Mouse (Mus musculus): ENCODE measurements at regions not wholly inside any gene's neighbourhood (a gene's known extent, or its start where the extent isn't known, plus 50 kb on each side); places are given as distances from the start of the nearest gene placed in this dataset.
A peak's percentile ranks its signal among the peaks of the same experiment; 100 is the strongest.

DNA sequence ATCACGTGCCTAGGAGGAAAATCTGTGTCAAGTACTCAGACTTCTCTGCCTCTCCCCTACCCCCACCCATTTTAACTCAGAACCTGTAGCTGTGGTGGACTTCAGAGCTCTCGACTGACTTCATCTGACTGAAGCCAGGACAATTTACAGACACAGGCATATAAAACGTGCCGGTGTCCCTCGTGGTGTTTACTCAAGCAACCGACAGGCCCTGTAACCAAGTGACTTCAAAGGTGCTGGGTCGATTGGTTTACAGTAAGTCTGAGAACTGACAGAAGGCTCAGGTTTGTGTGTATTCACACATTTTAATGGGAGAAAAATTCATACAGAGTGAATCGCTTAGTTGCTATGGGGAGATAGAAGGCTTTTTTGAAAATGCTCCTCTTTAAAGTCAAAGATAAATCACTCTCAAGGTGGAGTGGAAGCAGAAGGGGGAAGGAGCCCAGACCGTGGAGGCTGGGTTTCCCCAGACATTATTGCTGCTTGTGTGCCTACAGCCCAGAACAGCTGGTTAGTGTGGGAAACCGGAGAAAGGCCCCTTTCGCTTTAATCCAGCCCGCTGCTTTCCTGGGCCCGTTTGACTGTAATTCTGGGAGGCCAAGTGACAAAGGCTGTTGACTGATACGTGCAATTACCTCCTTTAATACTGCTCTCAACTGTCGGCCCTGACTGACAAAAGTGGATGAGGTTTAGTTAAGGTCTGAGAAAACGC lies 218.6 kb downstream of the Sox2 start:
- H3K36me3 ChIP-seq (ENCODE audit: control insufficient read depth, insufficient read depth, low read length), result no peaks in the 10 kb centered on the region
- WGBS, result 22% methylated on average over 16 of the region's 16 CpGs
- H3K4me2 ChIP-seq (ENCODE audit: low read depth), result no peak overlapping the region
- no peak for ATAC-seq (ENCODE audit: insufficient read depth, low FRiP score, low TSS enrichment)
- no peaks in the 10 kb centered on the region for H3K9me3 ChIP-seq (ENCODE audit: control insufficient read depth, low read length)
- H3K27me3 ChIP-seq (ENCODE audit: control insufficient read depth, insufficient read depth, low read length), result no peaks in the 10 kb centered on the region
- DNase-seq (ENCODE audit: low spot score), result peak; percentile 17
- no peak overlapping the region for H3K27ac ChIP-seq (ENCODE audit: low read depth, low read length)
- H3K4me3 ChIP-seq (ENCODE audit: low read depth, low read length), result no peak overlapping the region
- no peak overlapping the region for H3K9ac ChIP-seq (ENCODE audit: low read length)
- peaks cover 3% of the 10 kb centered on the region; the same call in 1 of the 2 replicates for H3K4me1 ChIP-seq (ENCODE audit: control insufficient read depth, insufficient read depth, low read length)

DNA sequence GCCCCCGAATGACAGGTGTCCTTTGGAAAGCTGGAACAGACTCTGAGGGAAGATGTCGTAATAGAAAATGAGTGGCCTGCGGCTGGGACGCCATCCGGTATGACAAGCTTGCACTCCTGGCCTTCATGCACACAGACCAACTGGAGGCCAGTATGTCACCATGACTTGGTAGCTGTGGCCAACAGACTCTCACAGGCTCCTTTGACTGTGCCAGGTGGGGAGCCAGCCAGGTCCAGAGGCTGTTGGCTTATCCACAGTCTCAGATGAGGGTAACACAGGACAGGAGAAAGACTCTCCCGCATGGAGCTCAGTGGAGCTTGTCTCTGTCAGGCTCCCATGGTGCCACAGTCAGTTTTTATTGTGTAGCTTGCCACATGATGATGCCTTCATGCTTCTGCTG lies 219.7 kb downstream of the Sox2 start:
- DNase-seq (ENCODE audit: low spot score) (no peak), ATAC-seq (ENCODE audit: insufficient read depth, low FRiP score, low TSS enrichment) (no peak)
- Histone ChIP-seq H3K4me1 (ENCODE audit: control insufficient read depth, insufficient read depth, low read length) (peaks cover 3% of the 10 kb centered on the region; the same call in 1 of the 2 replicates), H3K9ac (ENCODE audit: low read length) (no peak overlapping the region), H3K4me3 (ENCODE audit: low read depth, low read length) (no peak overlapping the region), H3K36me3 (ENCODE audit: control insufficient read depth, insufficient read depth, low read length) (no peaks in the 10 kb centered on the region), H3K27ac (ENCODE audit: low read depth, low read length) (no peak overlapping the region), H3K4me2 (ENCODE audit: low read depth) (no peak overlapping the region), H3K9me3 (ENCODE audit: control insufficient read depth, low read length) (no peaks in the 10 kb centered on the region), H3K27me3 (ENCODE audit: control insufficient read depth, insufficient read depth, low read length) (no peaks in the 10 kb centered on the region)
- 88% methylated on average over 6 of the region's 6 CpGs for WGBS

DNA sequence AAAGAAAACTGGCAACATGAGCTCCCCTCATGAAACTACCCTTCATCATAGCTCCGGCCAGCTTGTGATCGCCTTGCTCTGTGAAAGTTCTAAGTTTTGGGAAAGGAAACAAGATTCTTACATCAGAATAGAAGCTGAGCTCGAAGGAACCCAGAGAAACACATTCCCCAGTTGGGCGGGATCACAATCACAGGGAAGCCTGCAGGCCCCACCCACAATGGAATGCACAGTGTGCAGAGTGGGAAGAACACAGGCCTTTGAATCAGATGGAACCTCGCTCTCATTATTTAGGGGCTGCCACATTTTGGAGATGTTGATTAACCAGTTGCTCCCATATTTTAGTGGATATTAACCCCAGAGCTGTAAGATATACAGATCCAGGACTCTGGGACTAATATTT lies 234.9 kb downstream of the Sox2 start:
- Histone ChIP-seq H3K36me3 (ENCODE audit: control insufficient read depth, insufficient read depth, low read length) (no peaks in the 10 kb centered on the region), H3K27ac (ENCODE audit: low read depth, low read length) (no peak overlapping the region), H3K9me3 (ENCODE audit: control insufficient read depth, low read length) (no peaks in the 10 kb centered on the region), H3K4me1 (ENCODE audit: control insufficient read depth, insufficient read depth, low read length) (no peaks in the 10 kb centered on the region), H3K9ac (ENCODE audit: low read length) (no peak overlapping the region), H3K4me3 (ENCODE audit: low read depth, low read length) (no peak overlapping the region), H3K4me2 (ENCODE audit: low read depth) (no peak overlapping the region), H3K27me3 (ENCODE audit: control insufficient read depth, insufficient read depth, low read length) (no peaks in the 10 kb centered on the region)
- 88% methylated on average over 5 of the region's 5 CpGs for WGBS
- ATAC-seq (ENCODE audit: insufficient read depth, low FRiP score, low TSS enrichment) (no peak), DNase-seq (ENCODE audit: low spot score) (no peak)

DNA sequence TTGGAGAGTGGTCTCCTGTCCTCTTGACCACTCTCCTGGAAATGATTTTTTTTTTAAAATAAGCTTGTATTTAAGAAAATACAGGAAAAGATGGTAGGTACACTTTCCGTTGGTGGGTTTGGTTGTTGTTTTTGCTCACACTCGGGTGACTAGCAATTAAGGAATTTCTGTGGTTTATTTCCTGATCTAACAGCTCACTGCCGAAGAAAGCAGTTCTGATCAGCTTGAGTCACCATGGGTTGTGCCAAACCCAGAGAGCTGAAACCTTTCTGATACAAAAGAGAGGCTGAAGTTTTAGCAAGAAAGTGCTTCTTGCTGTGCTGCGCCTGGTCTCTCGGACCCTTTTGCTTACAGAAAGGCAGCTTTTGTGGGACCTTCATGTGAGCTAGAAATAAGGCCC lies 243.2 kb downstream of the Sox2 start:
- Histone ChIP-seq H3K27ac (ENCODE audit: low read depth, low read length) (no peak overlapping the region), H3K4me1 (ENCODE audit: control insufficient read depth, insufficient read depth, low read length) (no peaks in the 10 kb centered on the region), H3K4me2 (ENCODE audit: low read depth) (no peak overlapping the region), H3K9me3 (ENCODE audit: control insufficient read depth, low read length) (0 out of 2 replicates have a peak, but pooled peaks cover 7% of the 10 kb centered on the region), H3K36me3 (ENCODE audit: control insufficient read depth, insufficient read depth, low read length) (no peaks in the 10 kb centered on the region), H3K27me3 (ENCODE audit: control insufficient read depth, insufficient read depth, low read length) (no peaks in the 10 kb centered on the region), H3K4me3 (ENCODE audit: low read depth, low read length) (no peak overlapping the region), H3K9ac (ENCODE audit: low read length) (no peak overlapping the region)
- no peak for DNase-seq (ENCODE audit: low spot score)
- ATAC-seq (ENCODE audit: insufficient read depth, low FRiP score, low TSS enrichment), result no peak
- WGBS, result 88% methylated on average over 5 of the region's 5 CpGs

DNA sequence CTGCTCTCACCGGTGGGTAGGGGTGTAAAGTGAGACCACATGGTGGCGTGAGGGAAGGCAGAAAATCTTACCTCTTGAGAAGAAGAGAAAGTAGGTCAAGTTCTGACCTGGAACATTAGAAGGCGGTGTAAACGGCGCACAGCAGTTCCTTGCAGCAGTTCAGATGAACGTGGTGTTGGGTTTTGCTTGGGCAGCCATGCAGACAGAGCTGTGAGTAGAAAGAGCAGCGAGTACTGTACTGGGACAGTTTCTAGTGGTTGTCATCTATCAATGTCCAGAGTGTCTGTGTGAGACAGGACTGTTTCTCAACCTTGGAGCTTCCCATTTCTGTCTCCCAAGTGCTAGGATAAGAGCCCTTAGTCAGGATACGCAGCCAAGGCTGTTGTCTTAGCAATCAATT lies 252.9 kb downstream of the Sox2 start:
- no peaks in the 10 kb centered on the region for H3K4me1 ChIP-seq (ENCODE audit: control insufficient read depth, insufficient read depth, low read length)
- 83% methylated on average over 8 of the region's 8 CpGs for WGBS
- no peaks in the 10 kb centered on the region for H3K27me3 ChIP-seq (ENCODE audit: control insufficient read depth, insufficient read depth, low read length)
- H3K27ac ChIP-seq (ENCODE audit: low read depth, low read length), result no peak overlapping the region
- H3K4me2 ChIP-seq (ENCODE audit: low read depth), result no peak overlapping the region
- no peaks in the 10 kb centered on the region for H3K36me3 ChIP-seq (ENCODE audit: control insufficient read depth, insufficient read depth, low read length)
- no peaks in the 10 kb centered on the region for H3K9me3 ChIP-seq (ENCODE audit: control insufficient read depth, low read length)
- no peak overlapping the region for H3K4me3 ChIP-seq (ENCODE audit: low read depth, low read length)
- H3K9ac ChIP-seq (ENCODE audit: low read length), result no peak overlapping the region
- ATAC-seq (ENCODE audit: insufficient read depth, low FRiP score, low TSS enrichment) (no peak), DNase-seq (ENCODE audit: low spot score) (no peak)

DNA sequence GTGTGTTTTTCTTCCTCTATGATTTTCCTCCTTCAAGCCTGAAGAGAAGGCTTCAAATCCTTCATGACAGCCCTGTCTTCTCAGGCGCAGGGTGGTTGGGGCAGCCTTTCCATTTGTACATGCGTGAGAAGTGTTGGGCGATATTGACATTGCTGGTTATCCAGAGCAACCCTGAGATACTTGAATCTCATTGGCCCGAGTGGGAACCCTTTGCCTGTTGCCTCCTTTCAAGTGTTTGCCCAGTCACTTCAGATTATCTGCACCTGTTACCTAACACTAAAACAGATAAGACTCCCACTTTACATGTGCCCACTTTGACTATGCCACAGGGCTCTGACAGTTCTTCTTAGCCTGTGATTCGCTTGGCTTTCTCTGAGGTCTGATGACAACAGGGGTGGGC lies 258.3 kb downstream of the Sox2 start:
- Histone ChIP-seq H3K27ac (ENCODE audit: low read depth, low read length) (no peak overlapping the region), H3K9ac (ENCODE audit: low read length) (no peak overlapping the region), H3K27me3 (ENCODE audit: control insufficient read depth, insufficient read depth, low read length) (no peaks in the 10 kb centered on the region), H3K4me2 (ENCODE audit: low read depth) (no peak overlapping the region), H3K9me3 (ENCODE audit: control insufficient read depth, low read length) (no peaks in the 10 kb centered on the region), H3K4me1 (ENCODE audit: control insufficient read depth, insufficient read depth, low read length) (no peaks in the 10 kb centered on the region), H3K36me3 (ENCODE audit: control insufficient read depth, insufficient read depth, low read length) (no peaks in the 10 kb centered on the region), H3K4me3 (ENCODE audit: low read depth, low read length) (no peak overlapping the region)
- WGBS, result 90% methylated on average over 5 of the region's 5 CpGs
- DNase-seq (ENCODE audit: low spot score), result no peak
- no peak for ATAC-seq (ENCODE audit: insufficient read depth, low FRiP score, low TSS enrichment)

DNA sequence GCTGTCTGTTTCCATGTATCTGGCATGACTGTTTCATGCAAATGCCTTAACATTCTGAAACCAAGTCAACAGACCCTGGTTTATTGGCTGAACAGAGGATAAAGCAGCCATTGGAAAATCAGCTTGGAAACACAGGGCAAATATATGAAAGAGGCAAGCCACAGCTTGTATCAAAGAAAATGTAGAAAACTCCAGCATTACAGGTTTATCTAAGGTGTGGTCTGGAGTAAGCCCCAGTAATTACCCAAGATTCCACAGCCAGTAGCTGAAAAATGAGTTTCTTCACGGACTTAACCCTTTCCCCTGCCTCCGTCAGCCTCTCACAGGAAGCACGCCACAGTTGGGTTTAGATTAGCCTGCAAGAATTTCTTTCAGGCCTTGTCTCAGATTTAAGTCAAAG lies 259.1 kb downstream of the Sox2 start:
- no peaks in the 10 kb centered on the region for H3K4me1 ChIP-seq (ENCODE audit: control insufficient read depth, insufficient read depth, low read length)
- WGBS, result 85% methylated on average over 3 of the region's 3 CpGs
- H3K27ac ChIP-seq (ENCODE audit: low read depth, low read length), result no peak overlapping the region
- H3K4me2 ChIP-seq (ENCODE audit: low read depth), result no peak overlapping the region
- no peak overlapping the region for H3K4me3 ChIP-seq (ENCODE audit: low read depth, low read length)
- ATAC-seq (ENCODE audit: insufficient read depth, low FRiP score, low TSS enrichment) (no peak), DNase-seq (ENCODE audit: low spot score) (no peak)
- no peak overlapping the region for H3K9ac ChIP-seq (ENCODE audit: low read length)
- no peaks in the 10 kb centered on the region for H3K9me3 ChIP-seq (ENCODE audit: control insufficient read depth, low read length)
- no peaks in the 10 kb centered on the region for H3K27me3 ChIP-seq (ENCODE audit: control insufficient read depth, insufficient read depth, low read length)
- no peaks in the 10 kb centered on the region for H3K36me3 ChIP-seq (ENCODE audit: control insufficient read depth, insufficient read depth, low read length)

DNA sequence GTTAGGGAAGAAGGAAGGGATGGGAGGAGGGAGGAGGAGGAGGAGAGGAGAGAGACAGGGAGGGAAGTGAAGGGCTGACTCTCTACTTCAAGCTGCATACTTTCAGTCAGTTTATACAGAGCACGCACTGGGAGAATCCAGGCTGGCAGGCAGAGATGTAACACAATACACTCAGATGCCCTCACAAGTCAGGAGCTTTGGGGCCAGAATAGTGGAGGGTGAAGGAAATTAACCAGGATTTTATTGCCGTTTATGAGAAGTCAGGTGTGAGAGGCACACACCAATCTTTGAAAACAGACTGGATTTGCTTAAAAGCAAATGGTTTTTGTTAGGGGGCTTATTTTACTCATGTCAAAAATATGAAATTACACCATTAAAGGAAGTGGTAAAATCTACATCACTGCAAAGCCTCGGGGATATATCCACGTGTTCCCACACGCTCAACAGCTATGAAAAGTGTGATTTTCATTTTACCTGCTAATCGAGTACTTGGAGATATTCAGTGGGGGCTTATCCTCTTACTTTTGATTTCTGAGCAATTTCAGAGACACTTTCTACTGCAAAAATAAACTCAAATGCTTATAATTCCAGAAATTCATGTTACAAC lies 268.2 kb downstream of the Sox2 start:
- Histone ChIP-seq H3K4me1 (ENCODE audit: control insufficient read depth, insufficient read depth, low read length) (no peaks in the 10 kb centered on the region), H3K27ac (ENCODE audit: low read depth, low read length) (no peak overlapping the region), H3K36me3 (ENCODE audit: control insufficient read depth, insufficient read depth, low read length) (no peaks in the 10 kb centered on the region), H3K9me3 (ENCODE audit: control insufficient read depth, low read length) (no peaks in the 10 kb centered on the region), H3K9ac (ENCODE audit: low read length) (no peak overlapping the region), H3K4me3 (ENCODE audit: low read depth, low read length) (no peak overlapping the region), H3K27me3 (ENCODE audit: control insufficient read depth, insufficient read depth, low read length) (no peaks in the 10 kb centered on the region), H3K4me2 (ENCODE audit: low read depth) (no peak overlapping the region)
- DNase-seq (ENCODE audit: low spot score) (no peak), ATAC-seq (ENCODE audit: insufficient read depth, low FRiP score, low TSS enrichment) (no peak)
- 72% methylated on average over 6 of the region's 6 CpGs for WGBS

DNA sequence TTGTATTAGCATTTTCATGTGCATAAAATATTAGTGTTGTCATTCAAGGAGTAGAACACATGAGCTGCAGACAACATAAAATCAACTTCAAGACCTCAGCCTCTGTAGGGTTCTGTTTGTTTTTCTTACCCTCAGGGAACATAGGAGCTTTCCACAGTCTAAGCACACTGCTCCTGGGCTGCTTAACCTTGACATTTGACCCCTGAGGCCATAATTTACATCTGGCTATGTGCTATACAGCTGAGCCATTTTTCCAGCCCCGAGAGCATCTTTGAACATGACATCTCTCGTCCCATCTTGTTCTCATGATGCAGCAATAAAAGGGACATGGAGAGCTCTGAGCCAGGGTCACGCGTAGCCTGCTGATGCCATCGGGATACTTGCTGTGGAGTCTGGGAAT lies 270.3 kb downstream of the Sox2 start:
- H3K4me1 ChIP-seq (ENCODE audit: control insufficient read depth, insufficient read depth, low read length), result no peaks in the 10 kb centered on the region
- H3K27me3 ChIP-seq (ENCODE audit: control insufficient read depth, insufficient read depth, low read length), result no peaks in the 10 kb centered on the region
- H3K27ac ChIP-seq (ENCODE audit: low read depth, low read length), result no peak overlapping the region
- H3K4me2 ChIP-seq (ENCODE audit: low read depth), result no peak overlapping the region
- DNase-seq (ENCODE audit: low spot score) (no peak), ATAC-seq (ENCODE audit: insufficient read depth, low FRiP score, low TSS enrichment) (no peak)
- H3K4me3 ChIP-seq (ENCODE audit: low read depth, low read length), result no peak overlapping the region
- H3K9me3 ChIP-seq (ENCODE audit: control insufficient read depth, low read length), result no peaks in the 10 kb centered on the region
- H3K9ac ChIP-seq (ENCODE audit: low read length), result no peak overlapping the region
- H3K36me3 ChIP-seq (ENCODE audit: control insufficient read depth, insufficient read depth, low read length), result no peaks in the 10 kb centered on the region
- WGBS, result 57% methylated on average over 5 of the region's 5 CpGs
